Mouse (Mus musculus): ENCODE results near the gene Gm45062. TPM values are rescaled to one million over a fixed set of nuclear protein-coding genes. Genes with fewer than 3 reads are reported as not detected.

The Gm45062 gene
- polyA plus RNA-seq, 1 experiment from 2014 or later = 2.1 TPM

- Histone ChIP-seq H3K4me1 (ENCODE audit: insufficient read depth, low read depth, low read length) (no peaks in the 10 kb centered on the region), H3K36me3 (ENCODE audit: insufficient read depth, low read length) (no peaks in the 10 kb centered on the region), H3K9ac (replicated peaks; ENCODE audit: low read depth) (no peak overlapping the region), H3K9me3 (ENCODE audit: low read length) (no peaks in the 10 kb centered on the region), H3K4me3 (ENCODE audit: low read depth, low read length) (no peak overlapping the region), H3K27me3 (replicated peaks; ENCODE audit: insufficient read depth, low read length) (no peaks in the 10 kb centered on the region), H3K4me2 (replicated peaks; ENCODE audit: low read depth, low read length) (no peak overlapping the region), H3K27ac (ENCODE audit: low read length) (no peak overlapping the region)
- TF ChIP-seq EP300 (IDR thresholded peaks at IDR 0.05) (no peak), CTCF (IDR thresholded peaks at IDR 0.05) (no peak)
- no peak for DNase-seq (ENCODE audit: low spot score)
- 89% methylated on average over 3 of the region's 3 CpGs for WGBS
- no peak for ATAC-seq
Observed at GRCm38 (mm10) chr6:8583892-8584291, 324.6 kb downstream of the Gm45062 start.

GRCm38 (mm10) chr6:8591665-8592064, 332.4 kb downstream of the Gm45062 start:
- H3K4me2 ChIP-seq (replicated peaks; ENCODE audit: low read depth, low read length) = no peak overlapping the region
- no peaks in the 10 kb centered on the region for H3K27me3 ChIP-seq (replicated peaks; ENCODE audit: insufficient read depth, low read length)
- DNase-seq (ENCODE audit: low spot score) = no peak
- H3K36me3 ChIP-seq (ENCODE audit: insufficient read depth, low read length) = no peaks in the 10 kb centered on the region
- WGBS = 84% methylated on average over 9 of the region's 9 CpGs
- no peak for ATAC-seq
- H3K9me3 ChIP-seq (ENCODE audit: low read length) = no peaks in the 10 kb centered on the region
- TF ChIP-seq CTCF (IDR thresholded peaks at IDR 0.05) = no peak
- TF ChIP-seq EP300 (IDR thresholded peaks at IDR 0.05) = no peak
- no peaks in the 10 kb centered on the region for H3K4me1 ChIP-seq (ENCODE audit: insufficient read depth, low read depth, low read length)
- no peak overlapping the region for H3K4me3 ChIP-seq (ENCODE audit: low read depth, low read length)
- H3K27ac ChIP-seq (ENCODE audit: low read length) = no peak overlapping the region
- H3K9ac ChIP-seq (replicated peaks; ENCODE audit: low read depth) = no peak overlapping the region

- Histone ChIP-seq H3K27ac (ENCODE audit: low read length) (no peak overlapping the region), H3K4me1 (ENCODE audit: insufficient read depth, low read depth, low read length) (no peaks in the 10 kb centered on the region), H3K4me3 (ENCODE audit: low read depth, low read length) (no peak overlapping the region), H3K4me2 (replicated peaks; ENCODE audit: low read depth, low read length) (no peak overlapping the region), H3K27me3 (replicated peaks; ENCODE audit: insufficient read depth, low read length) (no peaks in the 10 kb centered on the region), H3K9ac (replicated peaks; ENCODE audit: low read depth) (no peak overlapping the region), H3K36me3 (ENCODE audit: insufficient read depth, low read length) (no peaks in the 10 kb centered on the region), H3K9me3 (ENCODE audit: low read length) (no peaks in the 10 kb centered on the region)
- DNase-seq (ENCODE audit: low spot score) (no peak), ATAC-seq (no peak)
- WGBS = 52% methylated on average over 2 of the region's 2 CpGs
- TF ChIP-seq EP300 (IDR thresholded peaks at IDR 0.05) (no peak), CTCF (IDR thresholded peaks at IDR 0.05) (no peak)
Observed at GRCm38 (mm10) chr6:8617369-8617768, 358.1 kb downstream of the Gm45062 start.

- Histone ChIP-seq H3K4me3 (ENCODE audit: low read depth, low read length) (no peak overlapping the region), H3K27me3 (replicated peaks; ENCODE audit: insufficient read depth, low read length) (no peaks in the 10 kb centered on the region), H3K9me3 (ENCODE audit: low read length) (no peaks in the 10 kb centered on the region), H3K9ac (replicated peaks; ENCODE audit: low read depth) (no peak overlapping the region), H3K27ac (ENCODE audit: low read length) (no peak overlapping the region), H3K4me2 (replicated peaks; ENCODE audit: low read depth, low read length) (no peak overlapping the region), H3K36me3 (ENCODE audit: insufficient read depth, low read length) (no peaks in the 10 kb centered on the region), H3K4me1 (ENCODE audit: insufficient read depth, low read depth, low read length) (no peaks in the 10 kb centered on the region)
- ATAC-seq (no peak), DNase-seq (ENCODE audit: low spot score) (no peak)
- no peak for TF ChIP-seq EP300 (IDR thresholded peaks at IDR 0.05)
- no peak for TF ChIP-seq CTCF (IDR thresholded peaks at IDR 0.05)
- WGBS = 71% methylated on average over 4 of the region's 4 CpGs
Observed at GRCm38 (mm10) chr6:8619582-8620350, 360.5 kb downstream of the Gm45062 start.

GRCm38 (mm10) chr6:8623045-8623444, 363.8 kb downstream of the Gm45062 start:
- DNase-seq (ENCODE audit: low spot score) (no peak), ATAC-seq (no peak)
- no peak overlapping the region for H3K9ac ChIP-seq (replicated peaks; ENCODE audit: low read depth)
- no peak overlapping the region for H3K27ac ChIP-seq (ENCODE audit: low read length)
- no peaks in the 10 kb centered on the region for H3K27me3 ChIP-seq (replicated peaks; ENCODE audit: insufficient read depth, low read length)
- no peak overlapping the region for H3K4me2 ChIP-seq (replicated peaks; ENCODE audit: low read depth, low read length)
- 73% methylated on average over 3 of the region's 3 CpGs for WGBS
- H3K4me1 ChIP-seq (ENCODE audit: insufficient read depth, low read depth, low read length) = no peaks in the 10 kb centered on the region
- H3K9me3 ChIP-seq (ENCODE audit: low read length) = no peaks in the 10 kb centered on the region
- H3K4me3 ChIP-seq (ENCODE audit: low read depth, low read length) = no peak overlapping the region
- no peaks in the 10 kb centered on the region for H3K36me3 ChIP-seq (ENCODE audit: insufficient read depth, low read length)
- TF ChIP-seq CTCF (IDR thresholded peaks at IDR 0.05) = no peak
- no peak for TF ChIP-seq EP300 (IDR thresholded peaks at IDR 0.05)

GRCm38 (mm10) chr6:8628226-8628625, 369.0 kb downstream of the Gm45062 start:
- DNase-seq (ENCODE audit: low spot score) (no peak), ATAC-seq (no peak)
- Histone ChIP-seq H3K27me3 (replicated peaks; ENCODE audit: insufficient read depth, low read length) (no peaks in the 10 kb centered on the region), H3K27ac (ENCODE audit: low read length) (no peak overlapping the region), H3K4me3 (ENCODE audit: low read depth, low read length) (no peak overlapping the region), H3K9me3 (ENCODE audit: low read length) (no peaks in the 10 kb centered on the region), H3K4me1 (ENCODE audit: insufficient read depth, low read depth, low read length) (no peaks in the 10 kb centered on the region), H3K4me2 (replicated peaks; ENCODE audit: low read depth, low read length) (no peak overlapping the region), H3K9ac (replicated peaks; ENCODE audit: low read depth) (no peak overlapping the region), H3K36me3 (ENCODE audit: insufficient read depth, low read length) (no peaks in the 10 kb centered on the region)
- 82% methylated on average over 8 of the region's 8 CpGs for WGBS
- TF ChIP-seq EP300 (IDR thresholded peaks at IDR 0.05) (no peak), CTCF (IDR thresholded peaks at IDR 0.05) (no peak)
